Mouse (Mus musculus) embryonic fibroblast, embryonic 13.5 days (primary cell): ENCODE measurements around the gene Dlx6.

Experiments used
- CTCF ChIP-seq: IDR thresholded peaks from 2 replicates; pipeline ENCODE4 v1.5.1; 2011; ENCODE audit warnings: mild to moderate bottlenecking, control low read depth, low read length, moderate library complexity, borderline replicate concordance; ENCODE audit not compliant: insufficient read depth
- POLR2A ChIP-seq: IDR thresholded peaks from 2 replicates; pipeline ENCODE4 v1.6.1; 2011; ENCODE audit warnings: low read depth, mild to moderate bottlenecking, control low read depth, low read length, moderate library complexity

- TF ChIP-seq POLR2A = no peak
- TF ChIP-seq CTCF = no peak
These were observed 10.4 kb downstream of the Dlx6 start for GRCm38 (mm10) chr6:6873476-6874072.
